9 mouse cellular contexts compared by ENCODE assay signal in the genomic region with DNA sequence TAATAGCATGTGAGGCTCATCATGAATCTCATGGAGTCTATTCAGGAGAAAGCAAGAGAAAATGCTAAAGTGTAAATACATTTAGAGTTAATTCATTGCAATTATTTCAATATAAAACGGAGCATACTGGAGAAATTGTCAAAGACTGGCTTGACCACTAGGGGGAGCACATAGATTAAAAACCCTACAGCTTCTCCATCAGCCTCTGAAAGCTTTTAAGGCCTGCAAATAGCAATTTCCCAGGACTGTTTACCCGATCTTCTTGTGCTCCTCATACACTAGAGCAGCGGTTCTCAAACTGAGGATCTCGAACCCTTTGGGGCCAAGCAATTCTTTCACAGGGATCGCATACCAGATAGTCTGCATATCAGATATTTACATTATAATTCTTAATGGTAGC.
DNase-seq lines count a peak whose midpoint lies in the region; ATAC-seq and TF ChIP-seq lines count a peak whose summit lies in the region.
"Had no signal": no experiment of that assay in that cellular context is flagged by ENCODE, and none has a peak within 500 bp of the region (broad histone marks: within the 10 kb centered on the region; RNA-seq: fewer than 3 reads in every experiment).

No protein-coding gene starts in this region.

- H3K4me2 ChIP-seq in hindbrain, postnatal 0 days (ENCODE audit: low read depth, low read length): no peak overlapping the region
- no peak overlapping the region for H3K4me2 ChIP-seq in midbrain, embryonic 14.5 days (ENCODE audit: low read length)

- TF ChIP-seq CTCF in brain, embryonic 14.5 days (IDR thresholded peaks at IDR 0.05; ENCODE audit: borderline replicate concordance, extremely low read depth, insufficient read depth, insufficient read length): peak; percentile 62; the same call in 1 of the 2 replicates
- peak; percentile 87 for TF ChIP-seq CTCF in hindbrain, postnatal 0 days (IDR thresholded peaks at IDR 0.05; ENCODE audit: low read depth)

- DNase-seq in kidney, adult 11 months: peak; percentile 17
- DNase-seq in kidney, adult 18-20 months: no peak
- DNase-seq in brain, embryonic 14.5 days (ENCODE audit: low read depth): peak; percentile 93
- DNase-seq in fibroblast of lung, adult 2 months (ENCODE audit: low read depth): peak; percentile 44
- peak; percentile 93 for DNase-seq in hindbrain, postnatal 0 days (ENCODE audit: low spot score)
- DNase-seq in left cerebral cortex, adult 9 months (ENCODE audit: low spot score in 2 of 2): peak; percentile 20 to 83
- DNase-seq in midbrain, embryonic 14.5 days: peak; percentile 93
- peak; percentile 67 for DNase-seq in telencephalon, adult 2 months (ENCODE audit: low read depth, low spot score)

- TF ChIP-seq POLR2A in brain, embryonic 14.5 days (IDR thresholded peaks at IDR 0.05; ENCODE audit: borderline replicate concordance, extremely low read depth, insufficient read depth, insufficient read length, poor library complexity, severe bottlenecking): no peak

- no peaks in the 10 kb centered on the region for H3K36me3 ChIP-seq in hindbrain, postnatal 0 days (ENCODE audit: insufficient read depth, low read length)
- no peaks in the 10 kb centered on the region for H3K36me3 ChIP-seq in midbrain, embryonic 14.5 days (ENCODE audit: control insufficient read depth, insufficient read depth, low read length)

- peaks cover 5% of the 10 kb centered on the region; the same call in 1 of the 2 replicates for H3K4me1 ChIP-seq in hindbrain, postnatal 0 days (ENCODE audit: insufficient read depth, low read length)
- H3K4me1 ChIP-seq in midbrain, embryonic 14.5 days (ENCODE audit: control insufficient read depth, insufficient read depth, low read length): peaks cover 13% of the 10 kb centered on the region

- H3K9me3 ChIP-seq in hindbrain, postnatal 0 days (ENCODE audit: low read length): no peaks in the 10 kb centered on the region
- no peaks in the 10 kb centered on the region for H3K9me3 ChIP-seq in midbrain, embryonic 14.5 days (ENCODE audit: control insufficient read depth, low read length)

- no peak overlapping the region for H3K27ac ChIP-seq in hindbrain, postnatal 0 days
- H3K27ac ChIP-seq in midbrain, embryonic 14.5 days (replicated peaks; ENCODE audit: low read depth, low read length): no peak overlapping the region
- H3K27ac ChIP-seq: macrophage had no signal

- 7% methylated on average over 5 of the region's 5 CpGs for WGBS in hindbrain, postnatal 0 days
- WGBS in midbrain, embryonic 14.5 days: 11% methylated on average over 5 of the region's 5 CpGs

- H3K4me3 ChIP-seq in hindbrain, postnatal 0 days (ENCODE audit: low read length): no peak overlapping the region
- no peak overlapping the region for H3K4me3 ChIP-seq in midbrain, embryonic 14.5 days (replicated peaks; ENCODE audit: low read depth, low read length)

- no peak overlapping the region for H3K9ac ChIP-seq in hindbrain, postnatal 0 days (replicated peaks; ENCODE audit: low read length)
- no peak overlapping the region for H3K9ac ChIP-seq in midbrain, embryonic 14.5 days (replicated peaks; ENCODE audit: low read length)

- H3K27me3 ChIP-seq in hindbrain, postnatal 0 days (ENCODE audit: insufficient read depth, low read length): no peaks in the 10 kb centered on the region
- no peaks in the 10 kb centered on the region for H3K27me3 ChIP-seq in midbrain, embryonic 14.5 days (ENCODE audit: control insufficient read depth, insufficient read depth, low read length)

- ATAC-seq in hindbrain, postnatal 0 days: peak; percentile 77
- ATAC-seq in midbrain, embryonic 14.5 days (ENCODE audit: low FRiP score, low TSS enrichment): peak; percentile 76; the same call in 1 of the 2 replicates
